Mouse (Mus musculus): ENCODE results near the gene Tiam2.

GRCm38 (mm10) chr17:3428659-3429058 is 102.3 kb downstream of the Tiam2 start:
- TF ChIP-seq CTCF (IDR thresholded peaks at IDR 0.05; ENCODE audit: low read depth, low read length) (no peak), EP300 (IDR thresholded peaks at IDR 0.05; ENCODE audit: insufficient read depth, low read depth, low read length) (no peak), POLR2A (IDR thresholded peaks at IDR 0.05; ENCODE audit: insufficient read depth, low read length) (no peak)
